Mouse (Mus musculus) hindbrain, embryonic 11.5 days (tissue): Measurements from ENCODE around the gene Med24. TPM values are rescaled to one million over a fixed set of nuclear protein-coding genes. Genes with fewer than 3 reads are reported as not detected.

Experiments used
- ATAC-seq: fragments of 200-750 bp; cut with Nextera tagmentation; 2 replicates; pipeline ENCODE4 v1.8.0; 2017; ENCODE audit warnings: mild to moderate bottlenecking, moderate TSS enrichment, moderate library complexity; ENCODE audit not compliant: low FRiP score
- DNase-seq: peaks from one replicate; pipeline ENCODE4 v3.0.0-alpha.2; 2015; ENCODE audit warnings: low spot score
- H3K27ac ChIP-seq: fragments of 300-500 bp; sonication (generic); 2 replicates; pipeline ENCODE4 v1.5.1; 2014; ENCODE audit warnings: mild to moderate bottlenecking, low read depth, low read length
- H3K27me3 ChIP-seq: fragments of 300-500 bp; sonication (generic); 2 replicates; pipeline ENCODE4 v1.6.1; 2014; ENCODE audit warnings: mild to moderate bottlenecking, low read length, moderate library complexity, mixed read lengths; ENCODE audit not compliant: control insufficient read depth, insufficient read depth
- H3K36me3 ChIP-seq: fragments of 300-500 bp; sonication (generic); 2 replicates; pipeline ENCODE4 v1.6.1; 2014; ENCODE audit warnings: mild to moderate bottlenecking, low read length, moderate library complexity, mixed read lengths; ENCODE audit not compliant: control insufficient read depth, insufficient read depth
- H3K4me1 ChIP-seq: fragments of 300-500 bp; sonication (generic); replicated peaks from 2 replicates; pipeline ENCODE4 v1.6.1; 2014; ENCODE audit warnings: low read length, mixed read lengths; ENCODE audit not compliant: control insufficient read depth, insufficient read depth
- H3K4me2 ChIP-seq: fragments of 300-500 bp; sonication (generic); replicated peaks from 2 replicates; pipeline ENCODE4 v1.6.1; 2014; ENCODE audit warnings: mild to moderate bottlenecking, low read depth, low read length
- H3K4me3 ChIP-seq: fragments of 300-500 bp; sonication (generic); 2 replicates; pipeline ENCODE4 v1.5.1; 2014; ENCODE audit warnings: low read depth, low read length
- H3K9ac ChIP-seq: fragments of 300-500 bp; sonication (generic); 2 replicates; pipeline ENCODE4 v1.6.1; 2014; ENCODE audit warnings: low read depth, low read length
- H3K9me3 ChIP-seq: fragments of 300-500 bp; sonication (generic); 2 replicates; pipeline ENCODE4 v1.6.1; 2016; ENCODE audit warnings: low read length; ENCODE audit not compliant: control insufficient read depth
- WGBS: fragments of 180-500 bp; shearing (Covaris S2); extraction: QIAGEN DNeasy Blood & Tissue Kit; methylation state at CpG from one replicate; pipeline ENCODE4 v1.1.7; 2014; 5-methylcytosine and 5-hydroxymethylcytosine counted together
- polyA plus RNA-seq: library from polyadenylated mRNA; unstranded; fragments of >200 nt; fragmentation: Nextera tagmentation; extraction: Ambion mirVana; gene quantifications from 2 replicates; pipeline ENCODE4 v1.2.1, GENCODE M21; 2014

Gene Med24
- polyA plus RNA-seq, 1 experiment from 2014 or later = 47.3 TPM

GRCm38 (mm10) chr11:98750351-98751201, 21.3 kb upstream of the Med24 start:
- no peaks in the 10 kb centered on the region for H3K27me3 ChIP-seq
- DNase-seq (peak; percentile 31), ATAC-seq (no peak)
- peaks cover 58% of the 10 kb centered on the region for H3K4me1 ChIP-seq
- H3K4me2 ChIP-seq = 0 out of 2 replicates have a peak overlapping the region, but pooled peaks have one; percentile 21
- no peaks in the 10 kb centered on the region for H3K9me3 ChIP-seq
- H3K27ac ChIP-seq = peak overlapping the region; percentile 92
- 42% methylated on average over 16 of the region's 17 CpGs for WGBS
- peak overlapping the region; percentile 59 for H3K9ac ChIP-seq
- 0 out of 2 replicates have a peak, but pooled peaks cover 3% of the 10 kb centered on the region for H3K36me3 ChIP-seq
- no peak overlapping the region for H3K4me3 ChIP-seq

DNA sequence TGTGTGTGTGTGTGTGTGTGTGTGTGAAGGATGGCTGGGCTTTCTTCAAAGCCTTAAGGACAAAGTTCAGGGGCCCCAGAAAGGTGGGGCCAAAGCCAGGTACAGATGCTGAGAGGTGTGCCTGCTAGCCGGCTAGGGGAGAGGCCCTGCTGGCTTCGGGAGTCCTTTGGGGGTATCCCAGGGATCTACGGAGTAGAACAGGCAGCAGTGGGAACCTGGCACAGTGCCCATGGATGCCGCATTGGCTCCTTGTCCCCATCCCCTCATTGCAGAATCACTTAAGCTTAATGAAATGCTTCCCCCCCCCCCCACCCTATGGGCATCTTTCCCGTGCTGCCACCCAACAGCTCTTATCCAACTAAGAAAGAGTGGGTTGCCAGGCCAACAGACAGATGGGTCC, 20.5 kb upstream of the Med24 start:
- no peaks in the 10 kb centered on the region for H3K9me3 ChIP-seq
- H3K27me3 ChIP-seq = no peaks in the 10 kb centered on the region
- DNase-seq = no peak
- peak overlapping the region; percentile 59 for H3K9ac ChIP-seq
- H3K36me3 ChIP-seq = 0 out of 2 replicates have a peak, but pooled peaks cover 3% of the 10 kb centered on the region
- ATAC-seq = no peak
- peak overlapping the region; percentile 92 for H3K27ac ChIP-seq
- H3K4me2 ChIP-seq = 0 out of 2 replicates have a peak overlapping the region, but pooled peaks have one; percentile 6
- peaks cover 57% of the 10 kb centered on the region for H3K4me1 ChIP-seq
- H3K4me3 ChIP-seq = no peak overlapping the region
- WGBS = 39% methylated on average over 5 of the region's 5 CpGs

DNA sequence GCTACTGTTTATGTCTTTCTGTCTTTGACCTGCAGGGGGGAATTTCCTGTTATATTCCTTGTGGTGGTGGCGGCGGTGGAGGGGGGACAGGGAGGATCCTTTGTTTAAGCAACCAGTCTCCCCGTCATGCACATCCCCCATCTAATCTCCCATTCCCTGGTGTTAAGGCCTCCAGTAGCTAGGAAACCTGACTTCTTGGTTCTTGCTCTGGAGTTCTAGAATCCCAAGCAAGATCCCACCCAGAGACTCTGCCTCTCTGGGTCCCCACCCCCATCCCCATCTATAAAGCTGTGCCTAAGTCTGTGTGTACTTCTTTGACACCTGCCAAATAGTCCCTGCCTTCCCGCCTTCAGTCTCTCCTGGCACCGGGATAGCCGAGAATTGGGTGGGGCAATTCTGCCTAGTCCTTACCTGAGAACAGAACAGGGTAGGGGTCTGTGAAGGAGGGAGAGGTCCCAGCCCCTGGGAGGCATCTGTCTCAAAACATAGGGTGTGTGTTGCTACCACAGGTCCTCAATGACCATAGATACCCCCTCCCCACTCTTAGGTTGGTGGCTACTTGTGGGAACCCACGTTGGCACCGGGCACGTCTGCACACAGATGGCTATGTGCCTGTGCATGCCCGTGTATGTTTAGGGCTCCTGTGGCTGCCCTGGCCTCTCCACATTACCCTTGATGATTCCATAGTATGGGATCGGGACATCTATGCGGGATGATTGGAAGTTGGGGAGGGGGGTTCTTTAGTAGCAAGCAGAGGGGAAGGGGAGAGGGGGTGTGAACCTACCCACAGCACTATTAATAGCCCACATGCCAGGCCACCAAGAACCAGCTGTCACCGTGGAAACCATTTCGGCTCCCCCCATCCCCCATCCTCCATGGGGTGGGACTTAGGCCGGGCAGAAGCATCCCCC, 19.5 kb upstream of the Med24 start:
- Histone ChIP-seq H3K9ac (peak overlapping the region; percentile 59; the same call in 1 of the 2 replicates), H3K4me1 (peaks cover 59% of the 10 kb centered on the region), H3K9me3 (no peaks in the 10 kb centered on the region), H3K36me3 (0 out of 2 replicates have a peak, but pooled peaks cover 2% of the 10 kb centered on the region), H3K27me3 (no peaks in the 10 kb centered on the region), H3K27ac (peak overlapping the region; percentile 92), H3K4me2 (peak overlapping the region; percentile 27; the same call in 1 of the 2 replicates), H3K4me3 (no peak overlapping the region)
- WGBS = 28% methylated on average over 15 of the region's 15 CpGs
- DNase-seq = peak; percentile 64
- peak; percentile 41; the same call in 1 of the 2 replicates for ATAC-seq

DNA sequence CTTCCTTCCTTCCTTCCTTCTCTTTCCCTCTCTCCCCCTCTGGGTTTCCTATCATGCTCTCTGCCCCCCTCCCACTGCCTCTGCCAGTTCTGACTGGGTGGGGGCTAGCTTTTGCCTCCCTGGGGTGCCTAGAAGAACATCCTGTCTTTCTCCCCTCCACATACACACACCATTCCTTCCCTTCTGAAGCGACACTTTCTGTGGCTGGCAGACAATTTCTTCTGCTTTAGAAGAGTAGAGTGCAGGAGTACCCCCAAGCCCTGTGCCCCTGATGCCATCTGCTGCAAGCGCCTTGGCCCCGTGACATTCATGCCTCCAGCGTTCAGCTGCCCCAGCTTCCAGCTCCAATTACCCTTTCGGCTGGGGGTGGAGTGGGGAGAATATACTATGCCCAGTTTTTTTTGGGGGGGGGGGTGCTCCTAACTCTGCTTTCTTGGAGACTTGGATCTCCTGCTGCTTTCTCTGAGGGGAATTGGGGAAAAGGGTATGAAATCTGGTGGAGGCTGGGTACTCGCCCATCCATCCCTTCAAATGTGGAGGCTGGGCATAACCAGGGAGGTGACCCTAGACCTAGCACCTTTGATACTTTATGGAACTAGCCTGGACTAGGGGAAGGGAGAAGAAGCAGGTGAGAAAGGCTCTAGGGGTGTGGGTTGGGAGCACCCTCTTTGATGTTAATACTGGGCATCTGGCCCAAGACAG, 18.7 kb upstream of the Med24 start:
- peak; percentile 17 for DNase-seq
- Histone ChIP-seq H3K27me3 (no peaks in the 10 kb centered on the region), H3K36me3 (no peaks in the 10 kb centered on the region), H3K4me1 (peaks cover 64% of the 10 kb centered on the region), H3K4me2 (peak overlapping the region; percentile 27; the same call in 1 of the 2 replicates), H3K9ac (peak overlapping the region; percentile 46; the same call in 1 of the 2 replicates), H3K9me3 (no peaks in the 10 kb centered on the region), H3K27ac (peak overlapping the region; percentile 92), H3K4me3 (no peak overlapping the region)
- WGBS = 26% methylated on average over 6 of the region's 6 CpGs
- no peak for ATAC-seq

GRCm38 (mm10) chr11:98746855-98747693, 17.8 kb upstream of the Med24 start:
- 9% methylated on average over 19 of the region's 19 CpGs for WGBS
- Histone ChIP-seq H3K9ac (peak overlapping the region; percentile 7; the same call in 1 of the 2 replicates), H3K36me3 (no peaks in the 10 kb centered on the region), H3K4me1 (peaks cover 64% of the 10 kb centered on the region), H3K4me3 (no peak overlapping the region), H3K27me3 (no peaks in the 10 kb centered on the region), H3K9me3 (no peaks in the 10 kb centered on the region), H3K4me2 (peak overlapping the region; percentile 33), H3K27ac (peak overlapping the region; percentile 76)
- DNase-seq (peak; percentile 83), ATAC-seq (peak; percentile 37; the same call in 1 of the 2 replicates)

GRCm38 (mm10) chr11:98745932-98746853, 17.0 kb upstream of the Med24 start:
- no peaks in the 10 kb centered on the region for H3K36me3 ChIP-seq
- DNase-seq = no peak
- peaks cover 58% of the 10 kb centered on the region for H3K4me1 ChIP-seq
- H3K4me3 ChIP-seq = no peak overlapping the region
- H3K4me2 ChIP-seq = no peak overlapping the region
- H3K9ac ChIP-seq = no peak overlapping the region
- no peaks in the 10 kb centered on the region for H3K27me3 ChIP-seq
- no peak for ATAC-seq
- no peaks in the 10 kb centered on the region for H3K9me3 ChIP-seq
- peak overlapping the region; percentile 76; the same call in 1 of the 2 replicates for H3K27ac ChIP-seq
- 48% methylated on average over 12 of the region's 12 CpGs for WGBS

- WGBS = 38% methylated on average over 7 of the region's 7 CpGs
- ATAC-seq (no peak), DNase-seq (no peak)
- H3K27ac ChIP-seq = peak overlapping the region; percentile 96
- H3K27me3 ChIP-seq = no peaks in the 10 kb centered on the region
- no peaks in the 10 kb centered on the region for H3K9me3 ChIP-seq
- no peaks in the 10 kb centered on the region for H3K36me3 ChIP-seq
- peak overlapping the region; percentile 59 for H3K9ac ChIP-seq
- peak overlapping the region; percentile 82 for H3K4me3 ChIP-seq
- H3K4me1 ChIP-seq = peaks cover 53% of the 10 kb centered on the region
- peak overlapping the region; percentile 79 for H3K4me2 ChIP-seq
These were observed 15.3 kb upstream of the Med24 start for GRCm38 (mm10) chr11:98744456-98745019.
